Mouse (Mus musculus): Measurements from ENCODE around the gene Mast2. TPM values are rescaled to one million over a fixed set of nuclear protein-coding genes. Genes with fewer than 3 reads are reported as not detected.
A peak's percentile ranks its signal among the peaks of the same experiment; 100 is the strongest.

The Mast2 gene
- polyA plus RNA-seq, 1 experiment from 2014 or later: 15.1 TPM

GRCm38 (mm10) chr4:116405276-116405954, 58.6 kb downstream of the Mast2 start:
- H3K9ac ChIP-seq: no peak overlapping the region
- H3K4me2 ChIP-seq (replicated peaks): peak overlapping the region; percentile 28; the same call in 1 of the 2 replicates

GRCm38 (mm10) chr4:116403884-116404283, 60.1 kb downstream of the Mast2 start:
- 85% methylated on average over 2 of the region's 2 CpGs for WGBS
- Histone ChIP-seq H3K9ac (no peak overlapping the region), H3K27me3 (no peaks in the 10 kb centered on the region), H3K4me1 (peaks cover 5% of the 10 kb centered on the region; the same call in 1 of the 2 replicates), H3K9me3 (no peaks in the 10 kb centered on the region), H3K4me2 (replicated peaks) (no peak overlapping the region), H3K27ac (no peak overlapping the region), H3K36me3 (no peaks in the 10 kb centered on the region), H3K4me3 (no peak overlapping the region)
- no peak for ATAC-seq (ENCODE audit: low FRiP score, low read depth)

More at GRCm38 (mm10) chr4:116405276-116405954, 58.6 kb downstream of the Mast2 start:
- 52% methylated on average over 7 of the region's 7 CpGs for WGBS
- H3K27ac ChIP-seq: no peak overlapping the region
- no peak overlapping the region for H3K4me3 ChIP-seq
- H3K4me1 ChIP-seq: peaks cover 5% of the 10 kb centered on the region; the same call in 1 of the 2 replicates
- H3K36me3 ChIP-seq: no peaks in the 10 kb centered on the region
- no peaks in the 10 kb centered on the region for H3K27me3 ChIP-seq
- ATAC-seq (ENCODE audit: low FRiP score, low read depth): no peak
- no peaks in the 10 kb centered on the region for H3K9me3 ChIP-seq

- Histone ChIP-seq H3K27me3 (no peaks in the 10 kb centered on the region), H3K27ac (no peak overlapping the region), H3K9ac (no peak overlapping the region), H3K4me2 (replicated peaks) (no peak overlapping the region), H3K4me1 (peaks cover 5% of the 10 kb centered on the region; the same call in 1 of the 2 replicates), H3K9me3 (no peaks in the 10 kb centered on the region), H3K36me3 (no peaks in the 10 kb centered on the region), H3K4me3 (no peak overlapping the region)
- 86% methylated on average over 1 of the region's 1 CpGs for WGBS
- ATAC-seq (ENCODE audit: low FRiP score, low read depth): no peak
Observed at GRCm38 (mm10) chr4:116402708-116403107, 61.3 kb downstream of the Mast2 start.

- 22% methylated on average over 1 of the region's 1 CpGs for WGBS
- Histone ChIP-seq H3K36me3 (no peaks in the 10 kb centered on the region), H3K4me2 (replicated peaks) (no peak overlapping the region), H3K9ac (no peak overlapping the region), H3K27me3 (no peaks in the 10 kb centered on the region), H3K27ac (no peak overlapping the region), H3K9me3 (no peaks in the 10 kb centered on the region), H3K4me1 (no peaks in the 10 kb centered on the region), H3K4me3 (no peak overlapping the region)
- ATAC-seq (ENCODE audit: low FRiP score, low read depth): no peak
Observed at GRCm38 (mm10) chr4:116398051-116398450, 65.9 kb downstream of the Mast2 start.

GRCm38 (mm10) chr4:116377973-116378667, 85.9 kb downstream of the Mast2 start:
- Histone ChIP-seq H3K4me3 (no peak overlapping the region), H3K4me1 (no peaks in the 10 kb centered on the region), H3K27me3 (no peaks in the 10 kb centered on the region), H3K36me3 (no peaks in the 10 kb centered on the region; the same call in 1 of the 2 replicates), H3K4me2 (replicated peaks) (no peak overlapping the region), H3K27ac (no peak overlapping the region), H3K9me3 (no peaks in the 10 kb centered on the region; the same call in 1 of the 2 replicates), H3K9ac (no peak overlapping the region)
- 83% methylated on average over 2 of the region's 2 CpGs for WGBS
- ATAC-seq (ENCODE audit: low FRiP score, low read depth): no peak

- no peak for ATAC-seq (ENCODE audit: low FRiP score, low read depth)
- no peak overlapping the region for H3K9ac ChIP-seq
- H3K27me3 ChIP-seq: no peaks in the 10 kb centered on the region
- H3K27ac ChIP-seq: no peak overlapping the region
- WGBS: 46% methylated on average over 1 of the region's 1 CpGs
- no peaks in the 10 kb centered on the region for H3K9me3 ChIP-seq
- peaks cover 3% of the 10 kb centered on the region; the same call in 1 of the 2 replicates for H3K4me1 ChIP-seq
- no peak overlapping the region for H3K4me3 ChIP-seq
- H3K36me3 ChIP-seq: 0 out of 2 replicates have a peak, but pooled peaks cover 3% of the 10 kb centered on the region
- no peak overlapping the region for H3K4me2 ChIP-seq (replicated peaks)
Observed at GRCm38 (mm10) chr4:116371676-116372075, 92.3 kb downstream of the Mast2 start.

GRCm38 (mm10) chr4:116358099-116358498, 105.9 kb downstream of the Mast2 start:
- ATAC-seq (ENCODE audit: low FRiP score, low read depth): no peak
- no peaks in the 10 kb centered on the region for H3K4me1 ChIP-seq
- no peak overlapping the region for H3K27ac ChIP-seq
- WGBS: 96% methylated on average over 1 of the region's 1 CpGs
- no peak overlapping the region for H3K4me2 ChIP-seq (replicated peaks)
- no peaks in the 10 kb centered on the region for H3K27me3 ChIP-seq
- 0 out of 2 replicates have a peak, but pooled peaks cover 2% of the 10 kb centered on the region for H3K9me3 ChIP-seq
- H3K9ac ChIP-seq: no peak overlapping the region
- H3K36me3 ChIP-seq: no peaks in the 10 kb centered on the region
- no peak overlapping the region for H3K4me3 ChIP-seq

GRCm38 (mm10) chr4:116352919-116353318, 111.1 kb downstream of the Mast2 start:
- no peak overlapping the region for H3K9ac ChIP-seq
- no peaks in the 10 kb centered on the region for H3K9me3 ChIP-seq
- no peak for ATAC-seq (ENCODE audit: low FRiP score, low read depth)
- H3K27me3 ChIP-seq: no peaks in the 10 kb centered on the region
- H3K4me2 ChIP-seq (replicated peaks): no peak overlapping the region
- no peak overlapping the region for H3K27ac ChIP-seq
- 0 out of 2 replicates have a peak, but pooled peaks cover 3% of the 10 kb centered on the region for H3K4me1 ChIP-seq
- WGBS: 87% methylated on average over 3 of the region's 3 CpGs
- H3K36me3 ChIP-seq: peaks cover 2% of the 10 kb centered on the region; the same call in 1 of the 2 replicates
- no peak overlapping the region for H3K4me3 ChIP-seq

- 0 out of 2 replicates have a peak, but pooled peaks cover 3% of the 10 kb centered on the region for H3K4me1 ChIP-seq
- no peak overlapping the region for H3K4me2 ChIP-seq (replicated peaks)
- no peak overlapping the region for H3K4me3 ChIP-seq
- no peak overlapping the region for H3K27ac ChIP-seq
- H3K27me3 ChIP-seq: no peaks in the 10 kb centered on the region
- peaks cover 2% of the 10 kb centered on the region; the same call in 1 of the 2 replicates for H3K36me3 ChIP-seq
- no peaks in the 10 kb centered on the region for H3K9me3 ChIP-seq
- WGBS: 79% methylated on average over 3 of the region's 3 CpGs
- no peak for ATAC-seq (ENCODE audit: low FRiP score, low read depth)
- no peak overlapping the region for H3K9ac ChIP-seq
Observed at GRCm38 (mm10) chr4:116352496-116352895, 111.5 kb downstream of the Mast2 start.

- Histone ChIP-seq H3K9ac (no peak overlapping the region), H3K4me2 (replicated peaks) (no peak overlapping the region)
- ATAC-seq (ENCODE audit: low FRiP score, low read depth): no peak
Observed at GRCm38 (mm10) chr4:116342119-116342518, 121.9 kb downstream of the Mast2 start.

GRCm38 (mm10) chr4:116336294-116336693, 127.7 kb downstream of the Mast2 start:
- WGBS: 78% methylated on average over 1 of the region's 1 CpGs
- H3K36me3 ChIP-seq: no peaks in the 10 kb centered on the region
- no peak overlapping the region for H3K9ac ChIP-seq
- no peak for ATAC-seq (ENCODE audit: low FRiP score, low read depth)
- H3K4me2 ChIP-seq (replicated peaks): no peak overlapping the region
- no peak overlapping the region for H3K4me3 ChIP-seq
- H3K27ac ChIP-seq: no peak overlapping the region
- H3K4me1 ChIP-seq: no peaks in the 10 kb centered on the region
- no peaks in the 10 kb centered on the region for H3K27me3 ChIP-seq
- H3K9me3 ChIP-seq: no peaks in the 10 kb centered on the region

More at GRCm38 (mm10) chr4:116342119-116342518, 121.9 kb downstream of the Mast2 start:
- Histone ChIP-seq H3K36me3 (no peaks in the 10 kb centered on the region), H3K27ac (no peak overlapping the region), H3K9me3 (no peaks in the 10 kb centered on the region), H3K27me3 (no peaks in the 10 kb centered on the region), H3K4me3 (no peak overlapping the region), H3K4me1 (no peaks in the 10 kb centered on the region)

GRCm38 (mm10) chr4:116329256-116329655, 134.7 kb downstream of the Mast2 start:
- peaks cover 38% of the 10 kb centered on the region for H3K36me3 ChIP-seq

More at GRCm38 (mm10) chr4:116329256-116329655, 134.7 kb downstream of the Mast2 start:
- Histone ChIP-seq H3K9me3 (no peaks in the 10 kb centered on the region), H3K4me2 (replicated peaks) (no peak overlapping the region), H3K27ac (no peak overlapping the region), H3K9ac (no peak overlapping the region), H3K4me1 (no peaks in the 10 kb centered on the region), H3K4me3 (no peak overlapping the region), H3K27me3 (no peaks in the 10 kb centered on the region)
- ATAC-seq (ENCODE audit: low FRiP score, low read depth): no peak
- 90% methylated on average over 3 of the region's 3 CpGs for WGBS
